Mouse (Mus musculus) bone marrow, adult 2 months (tissue): ENCODE measurements around the gene Glt1d1.

Experiments used
- CTCF ChIP-seq: fragments of 200-500 bp; IDR thresholded peaks from 2 replicates; pipeline ENCODE4 v1.5.1; 2011; ENCODE audit warnings: low read length, control low read depth; ENCODE audit not compliant: control insufficient read depth, insufficient read depth
- POLR2A ChIP-seq: fragments of 200-500 bp; IDR thresholded peaks from 2 replicates; pipeline ENCODE4 v1.6.1; 2011; ENCODE audit warnings: low read depth, mild to moderate bottlenecking, control low read depth, low read length, borderline replicate concordance; ENCODE audit not compliant: control insufficient read depth

DNA sequence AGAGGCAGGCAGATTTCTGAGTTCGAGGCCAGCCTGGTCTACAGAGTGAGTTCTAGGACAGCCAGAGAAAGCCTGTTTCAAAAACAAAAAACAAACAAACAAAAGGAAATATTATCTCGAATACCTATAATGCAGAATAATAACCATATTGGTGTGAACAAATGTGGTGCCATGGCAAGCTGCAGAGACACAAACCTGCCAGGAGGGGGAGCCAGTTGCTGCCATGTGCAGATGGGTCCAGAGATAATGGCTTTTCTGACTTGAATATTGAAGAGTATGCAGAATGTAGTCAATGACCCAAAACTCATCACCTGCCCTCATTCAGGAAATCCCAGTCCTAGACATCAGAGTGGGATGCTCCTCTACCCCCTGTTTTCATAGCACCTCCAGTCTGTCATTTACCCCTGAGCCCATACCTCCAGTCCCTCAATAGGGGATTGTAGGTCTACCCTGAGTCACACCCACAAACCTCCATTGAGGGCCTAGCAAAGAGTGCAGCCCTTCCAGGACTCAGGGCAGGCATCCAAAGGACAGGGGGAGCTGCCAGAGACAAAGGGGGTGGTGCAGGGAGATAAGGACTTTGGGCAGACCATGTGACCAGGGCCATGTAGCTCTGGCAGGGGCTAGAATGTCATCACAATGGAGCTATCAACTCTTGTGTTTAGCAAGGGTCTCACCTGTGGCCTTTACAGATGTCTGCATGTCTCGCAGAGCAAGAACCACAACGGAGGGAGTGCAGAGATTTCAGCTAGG is 124.8 kb downstream of the Glt1d1 start:
- 0 out of 2 replicates have a peak, but pooled peaks have one; percentile 9 for TF ChIP-seq CTCF
- TF ChIP-seq POLR2A, result no peak
